Mouse (Mus musculus): ENCODE data around the gene Slc24a3. TPM values are rescaled to one million over a fixed set of nuclear protein-coding genes. Genes with fewer than 3 reads are reported as not detected.
A peak's percentile ranks its signal among the peaks of the same experiment; 100 is the strongest.

The Slc24a3 gene
- polyA plus RNA-seq, 1 experiment from 2014 or later: 6.1 TPM

DNA sequence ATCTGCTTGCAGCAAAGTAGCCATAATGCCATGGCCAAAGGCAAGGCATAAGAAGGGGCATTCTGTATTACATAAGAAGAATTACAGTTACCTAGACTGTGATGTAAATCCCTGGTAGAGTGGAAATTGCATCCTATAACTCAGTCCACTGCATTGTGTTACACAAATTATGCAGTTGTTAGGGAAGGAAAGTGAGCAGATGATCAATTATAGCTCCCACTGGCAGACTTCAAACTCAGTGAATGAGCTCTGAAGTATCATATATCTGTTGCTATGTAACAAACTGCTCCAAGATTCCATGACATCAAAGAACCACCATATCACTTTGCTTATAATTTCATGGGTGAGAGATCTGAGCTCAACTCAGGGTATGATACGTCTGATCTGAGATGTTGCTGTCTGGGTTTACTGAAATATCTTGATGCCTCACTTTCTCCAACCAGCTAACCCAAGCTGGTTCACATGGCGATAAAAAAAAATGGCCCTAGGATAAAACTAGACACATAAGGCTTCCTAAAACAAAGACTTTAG lies 387.2 kb downstream of the Slc24a3 start:
- Histone ChIP-seq H3K9me3 (no peaks in the 10 kb centered on the region), H3K4me3 (no peak overlapping the region), H3K4me1 (replicated peaks) (no peaks in the 10 kb centered on the region), H3K36me3 (no peaks in the 10 kb centered on the region), H3K27me3 (no peaks in the 10 kb centered on the region), H3K27ac (no peak overlapping the region), H3K4me2 (no peak overlapping the region), H3K9ac (no peak overlapping the region)
- 88% methylated on average over 2 of the region's 2 CpGs for WGBS
- ATAC-seq (ENCODE audit: low FRiP score): no peak

DNA sequence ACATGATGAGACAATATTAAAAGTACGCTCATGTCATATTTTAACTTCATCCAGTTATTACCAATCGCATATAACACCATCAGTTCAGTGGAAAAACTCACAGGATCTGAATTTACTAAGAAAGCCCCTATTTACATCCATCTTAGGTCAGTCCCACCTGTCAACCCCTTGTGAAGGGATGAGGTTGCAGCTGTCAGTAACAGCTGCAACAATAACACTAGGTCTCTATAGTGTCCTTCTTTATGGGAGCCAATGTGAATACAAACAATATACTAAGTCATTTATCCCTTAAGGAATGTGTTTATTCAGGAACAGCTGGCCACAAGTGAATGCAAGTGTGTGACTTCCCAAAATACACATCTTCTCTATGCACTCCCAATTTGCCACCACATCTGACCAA lies 388.2 kb downstream of the Slc24a3 start:
- H3K27ac ChIP-seq: no peak overlapping the region
- no peak overlapping the region for H3K9ac ChIP-seq
- H3K4me2 ChIP-seq: no peak overlapping the region
- WGBS: 93% methylated on average over 2 of the region's 2 CpGs
- no peak for ATAC-seq (ENCODE audit: low FRiP score)
- no peaks in the 10 kb centered on the region for H3K9me3 ChIP-seq
- no peaks in the 10 kb centered on the region for H3K4me1 ChIP-seq (replicated peaks)
- H3K36me3 ChIP-seq: no peaks in the 10 kb centered on the region
- no peaks in the 10 kb centered on the region for H3K27me3 ChIP-seq
- H3K4me3 ChIP-seq: no peak overlapping the region

DNA sequence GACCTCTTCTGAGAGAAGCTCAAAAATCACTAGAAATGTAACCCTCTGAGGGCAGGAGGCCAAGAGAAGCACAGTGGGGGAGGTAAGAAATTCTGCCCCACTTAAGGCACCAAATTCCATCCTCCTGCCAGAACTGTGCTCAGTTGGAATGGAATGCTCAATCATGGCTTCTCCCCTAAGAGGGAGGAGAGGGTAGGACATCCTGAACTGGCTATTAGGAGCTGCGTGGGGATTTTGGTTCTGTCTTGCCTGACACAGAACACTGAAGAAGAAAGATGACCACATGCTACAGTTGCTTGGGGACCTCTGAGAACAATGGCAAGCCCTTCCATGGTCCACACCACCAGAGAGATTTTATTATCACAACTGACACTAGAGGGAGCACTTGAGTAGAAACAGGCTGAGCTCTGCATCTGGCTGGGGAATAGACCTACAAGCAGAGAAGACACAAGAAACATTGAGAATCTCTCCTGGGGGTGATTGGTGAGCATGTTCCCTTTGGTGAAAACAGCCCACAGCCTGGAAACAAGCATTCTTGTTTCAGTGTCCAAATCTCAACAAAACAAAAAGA lies 389.9 kb downstream of the Slc24a3 start:
- no peak overlapping the region for H3K27ac ChIP-seq
- H3K27me3 ChIP-seq: no peaks in the 10 kb centered on the region
- H3K4me2 ChIP-seq: no peak overlapping the region
- H3K4me3 ChIP-seq: no peak overlapping the region
- 25% methylated on average over 1 of the region's 1 CpGs for WGBS
- no peak for ATAC-seq (ENCODE audit: low FRiP score)
- no peaks in the 10 kb centered on the region for H3K9me3 ChIP-seq
- no peak overlapping the region for H3K9ac ChIP-seq
- no peaks in the 10 kb centered on the region for H3K36me3 ChIP-seq
- H3K4me1 ChIP-seq (replicated peaks): no peaks in the 10 kb centered on the region

DNA sequence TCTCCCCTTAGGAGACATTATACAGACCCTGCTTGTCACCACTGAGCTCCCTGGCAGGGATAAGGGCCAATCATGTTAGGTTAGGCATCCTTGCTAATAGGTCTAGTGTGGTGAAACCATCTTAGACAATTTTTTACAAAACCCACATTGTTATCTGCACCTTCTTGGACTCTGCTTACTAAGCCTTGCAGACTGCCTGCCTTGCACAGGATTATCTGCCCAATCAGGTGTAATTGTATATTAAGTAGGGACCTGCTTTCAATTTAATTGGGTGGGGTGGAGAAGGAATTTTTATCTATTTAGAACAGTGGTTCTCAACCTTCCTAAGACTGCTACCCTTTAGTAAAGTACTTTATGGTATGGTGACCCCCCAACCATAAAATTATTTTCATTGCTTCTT lies 394.9 kb downstream of the Slc24a3 start:
- Histone ChIP-seq H3K27ac (no peak overlapping the region), H3K27me3 (no peaks in the 10 kb centered on the region), H3K36me3 (no peaks in the 10 kb centered on the region), H3K4me2 (no peak overlapping the region), H3K9ac (no peak overlapping the region), H3K9me3 (no peaks in the 10 kb centered on the region), H3K4me3 (no peak overlapping the region), H3K4me1 (replicated peaks) (no peaks in the 10 kb centered on the region)
- ATAC-seq (ENCODE audit: low FRiP score): no peak

DNA sequence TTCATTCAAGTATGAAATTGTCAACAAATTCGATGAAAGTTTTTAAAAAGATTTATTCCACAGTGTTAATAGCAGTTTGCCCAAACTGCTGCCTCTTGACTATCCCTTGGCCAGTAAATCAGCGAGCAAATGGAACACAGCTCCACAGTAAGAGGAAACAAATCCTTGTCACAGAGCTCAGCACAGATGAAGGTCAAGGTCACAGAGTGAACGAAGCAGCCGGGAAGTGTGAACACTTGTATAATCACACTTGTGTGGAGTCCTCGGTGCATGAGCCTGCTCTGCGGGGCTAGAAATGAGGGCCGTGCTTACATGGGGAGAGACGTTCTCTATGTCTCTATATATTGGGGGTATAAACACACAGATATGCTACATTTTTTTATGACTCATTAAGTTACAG lies 397.0 kb downstream of the Slc24a3 start:
- Histone ChIP-seq H3K27ac (no peak overlapping the region), H3K27me3 (no peaks in the 10 kb centered on the region), H3K9me3 (no peaks in the 10 kb centered on the region), H3K4me1 (replicated peaks) (no peaks in the 10 kb centered on the region), H3K4me3 (no peak overlapping the region), H3K36me3 (no peaks in the 10 kb centered on the region), H3K4me2 (no peak overlapping the region), H3K9ac (no peak overlapping the region)
- no peak for ATAC-seq (ENCODE audit: low FRiP score)
- 79% methylated on average over 8 of the region's 8 CpGs for WGBS

DNA sequence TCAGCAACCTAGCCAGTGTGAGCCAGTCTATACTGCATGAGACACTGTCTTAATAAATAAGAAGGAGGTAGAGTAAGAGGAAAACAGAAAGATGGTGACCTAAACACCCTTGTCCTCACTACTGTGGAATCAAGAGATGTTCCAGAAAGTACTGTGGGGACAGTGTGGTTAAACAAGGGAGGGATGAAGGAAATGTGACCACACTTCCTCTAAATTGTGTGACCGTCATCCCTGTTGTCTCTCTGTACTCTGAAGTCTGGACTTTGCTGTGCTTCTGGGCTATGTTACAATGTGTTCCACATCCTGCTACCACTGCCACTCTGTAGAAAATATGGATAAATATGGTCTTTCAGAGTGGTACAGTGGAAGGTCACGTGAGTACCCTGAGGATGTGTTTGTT lies 399.4 kb downstream of the Slc24a3 start:
- Histone ChIP-seq H3K9me3 (no peaks in the 10 kb centered on the region), H3K36me3 (no peaks in the 10 kb centered on the region), H3K27ac (no peak overlapping the region), H3K9ac (no peak overlapping the region), H3K4me3 (no peak overlapping the region), H3K4me2 (no peak overlapping the region), H3K27me3 (no peaks in the 10 kb centered on the region), H3K4me1 (replicated peaks) (no peaks in the 10 kb centered on the region)
- no peak for ATAC-seq (ENCODE audit: low FRiP score)
- WGBS: 85% methylated on average over 2 of the region's 2 CpGs

DNA sequence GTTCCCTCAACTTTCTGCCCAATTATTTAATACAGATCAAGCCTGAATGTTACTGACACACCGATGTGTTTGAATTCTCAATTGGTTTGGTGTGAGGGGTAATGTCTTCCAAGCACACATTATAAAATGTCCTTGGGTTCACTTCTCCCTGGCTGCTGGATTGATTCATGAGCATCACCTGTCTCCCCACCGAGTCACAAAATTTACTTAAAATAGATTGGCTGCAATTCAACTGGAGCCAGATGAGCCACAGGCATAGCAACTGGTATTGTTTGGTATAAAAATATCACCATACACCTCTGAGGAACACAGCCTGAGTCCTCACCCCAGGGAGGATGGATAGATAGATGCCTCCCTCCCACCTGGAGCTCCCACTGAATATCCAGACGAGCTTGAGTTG lies 404.4 kb downstream of the Slc24a3 start:
- no peak for ATAC-seq (ENCODE audit: low FRiP score)
- Histone ChIP-seq H3K27ac (no peak overlapping the region), H3K36me3 (no peaks in the 10 kb centered on the region), H3K9me3 (no peaks in the 10 kb centered on the region), H3K4me3 (no peak overlapping the region), H3K9ac (no peak overlapping the region), H3K27me3 (no peaks in the 10 kb centered on the region), H3K4me1 (replicated peaks) (no peaks in the 10 kb centered on the region), H3K4me2 (no peak overlapping the region)
- WGBS: 72% methylated on average over 3 of the region's 3 CpGs

DNA sequence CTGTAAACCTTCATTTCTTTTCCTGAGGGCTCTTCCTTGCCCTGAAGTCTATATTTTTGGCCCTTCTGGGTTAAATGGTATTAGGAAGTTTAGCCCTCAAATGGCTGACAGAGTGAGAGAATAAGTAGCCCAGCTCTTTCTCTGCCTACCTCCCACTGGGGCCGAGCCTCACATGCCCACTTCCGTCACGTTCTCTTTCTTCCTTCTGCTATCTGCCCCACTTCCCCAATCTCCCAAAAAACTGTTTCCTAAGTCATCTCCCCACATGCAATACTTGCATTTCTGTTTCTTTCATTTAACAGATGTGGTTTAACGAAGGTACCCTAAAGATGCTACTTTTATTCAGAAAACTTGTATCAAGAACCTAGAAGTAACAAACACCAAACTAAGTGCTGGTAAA lies 406.6 kb downstream of the Slc24a3 start:
- no peaks in the 10 kb centered on the region for H3K9me3 ChIP-seq
- no peaks in the 10 kb centered on the region for H3K27me3 ChIP-seq
- H3K9ac ChIP-seq: no peak overlapping the region
- 0 out of 2 replicates have a peak, but pooled peaks cover 4% of the 10 kb centered on the region for H3K4me1 ChIP-seq (replicated peaks)
- WGBS: 93% methylated on average over 4 of the region's 4 CpGs
- no peak overlapping the region for H3K27ac ChIP-seq
- ATAC-seq (ENCODE audit: low FRiP score): no peak
- no peak overlapping the region for H3K4me2 ChIP-seq
- H3K4me3 ChIP-seq: no peak overlapping the region
- no peaks in the 10 kb centered on the region for H3K36me3 ChIP-seq

DNA sequence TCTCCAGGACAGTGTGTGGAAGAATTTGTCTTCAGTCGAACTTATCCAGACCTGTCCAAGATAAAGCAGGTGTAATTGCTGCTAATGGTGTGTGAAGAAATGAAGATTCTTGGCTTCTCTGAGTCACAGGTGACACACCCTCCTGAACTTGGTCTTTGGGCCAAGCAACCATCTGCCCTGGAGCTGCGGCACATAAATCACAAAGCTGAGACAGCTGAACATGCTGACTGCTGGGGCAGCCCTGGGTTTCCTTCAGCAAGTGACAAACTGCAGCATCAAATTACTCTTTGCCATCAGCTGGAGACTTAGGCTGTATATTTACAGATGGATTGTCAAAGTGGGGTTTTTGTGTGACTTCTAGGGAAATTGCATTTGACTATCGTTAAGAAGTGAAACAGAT lies 415.5 kb downstream of the Slc24a3 start:
- ATAC-seq (ENCODE audit: low FRiP score): no peak
- Histone ChIP-seq H3K4me1 (replicated peaks) (no peaks in the 10 kb centered on the region), H3K36me3 (no peaks in the 10 kb centered on the region), H3K4me2 (no peak overlapping the region), H3K9ac (no peak overlapping the region), H3K27me3 (no peaks in the 10 kb centered on the region), H3K9me3 (no peaks in the 10 kb centered on the region), H3K4me3 (no peak overlapping the region), H3K27ac (no peak overlapping the region)
- WGBS: 84% methylated on average over 3 of the region's 3 CpGs

DNA sequence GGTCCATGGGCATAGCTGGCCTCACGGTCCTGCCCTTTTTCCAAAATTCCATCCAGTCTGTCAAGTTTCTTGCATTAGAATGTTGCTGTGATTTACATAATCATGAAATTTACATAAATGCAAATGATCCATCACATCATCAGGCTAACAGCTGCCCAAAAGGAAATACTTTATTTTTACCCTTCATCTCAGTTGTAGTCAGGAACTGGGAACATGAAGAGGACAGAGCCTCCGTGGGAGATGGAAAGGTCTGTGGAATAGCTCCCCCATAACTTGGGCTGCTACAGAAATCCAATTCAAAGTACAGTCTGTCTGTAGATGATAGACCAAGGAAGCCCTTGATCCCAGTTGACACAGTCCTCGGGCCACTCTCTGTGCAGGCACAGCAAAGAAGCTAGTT lies 417.9 kb downstream of the Slc24a3 start:
- 77% methylated on average over 3 of the region's 3 CpGs for WGBS
- H3K27me3 ChIP-seq: no peaks in the 10 kb centered on the region
- no peak overlapping the region for H3K4me2 ChIP-seq
- H3K9ac ChIP-seq: no peak overlapping the region
- no peak overlapping the region for H3K4me3 ChIP-seq
- H3K9me3 ChIP-seq: no peaks in the 10 kb centered on the region
- no peaks in the 10 kb centered on the region for H3K4me1 ChIP-seq (replicated peaks)
- H3K27ac ChIP-seq: no peak overlapping the region
- ATAC-seq (ENCODE audit: low FRiP score): no peak
- H3K36me3 ChIP-seq: no peaks in the 10 kb centered on the region

DNA sequence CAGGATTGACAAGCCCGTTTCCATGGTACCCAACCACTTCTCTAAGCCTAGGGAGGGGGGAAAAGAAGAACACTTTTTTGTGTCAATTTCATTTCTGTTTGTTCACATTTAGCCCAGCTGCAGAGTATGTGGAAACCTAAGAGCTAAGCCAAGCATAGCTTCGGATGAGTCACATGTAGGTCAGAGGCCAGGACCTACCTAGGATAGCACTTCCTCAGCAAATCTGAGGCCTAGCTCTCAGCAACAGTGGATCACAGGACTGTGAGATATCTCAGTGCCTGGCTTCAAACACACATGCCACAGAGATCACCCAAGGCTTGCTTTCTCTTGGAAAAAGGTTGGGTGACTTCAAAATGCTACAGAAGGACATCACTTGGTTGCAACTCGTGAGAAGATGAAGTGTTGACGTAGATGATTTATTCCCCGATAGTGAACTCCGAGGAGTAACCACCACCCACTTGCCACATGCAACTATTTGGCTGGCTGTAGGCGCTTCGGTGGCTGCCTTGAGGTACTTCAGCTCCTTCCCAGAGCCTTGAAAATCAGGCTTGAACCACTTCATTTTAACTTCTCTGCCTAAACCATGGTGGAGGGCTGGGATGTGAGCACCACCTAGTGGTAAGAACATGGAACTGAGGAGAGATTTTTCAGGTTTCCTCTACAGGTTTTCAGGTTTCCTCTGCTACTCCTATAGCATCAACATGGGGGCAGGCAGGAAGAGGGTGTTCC lies 420.6 kb downstream of the Slc24a3 start:
- ATAC-seq (ENCODE audit: low FRiP score): peak; percentile 91
- 74% methylated on average over 8 of the region's 8 CpGs for WGBS

DNA sequence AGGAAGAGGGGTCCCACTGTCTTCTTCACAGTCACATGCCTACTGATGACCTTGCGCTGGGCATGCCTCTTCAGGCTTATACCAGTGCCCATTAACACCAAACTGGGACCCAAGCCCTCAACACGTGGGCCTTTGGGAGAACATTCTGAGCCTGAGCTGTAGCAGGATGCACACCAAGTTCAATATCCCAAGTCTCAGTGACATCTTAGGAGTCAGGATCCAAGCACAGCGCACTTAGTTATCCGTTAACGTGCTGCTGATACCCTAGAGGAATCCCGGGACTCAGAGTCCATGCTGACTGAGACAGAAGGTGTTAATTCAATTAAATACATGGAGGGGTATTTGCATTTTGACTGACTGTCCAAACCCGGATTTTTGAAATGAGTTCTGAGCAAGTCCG lies 424.3 kb downstream of the Slc24a3 start:
- no peak for ATAC-seq (ENCODE audit: low FRiP score)
- H3K4me2 ChIP-seq: no peak overlapping the region
- no peak overlapping the region for H3K4me3 ChIP-seq
- H3K9me3 ChIP-seq: no peaks in the 10 kb centered on the region
- 88% methylated on average over 8 of the region's 8 CpGs for WGBS
- H3K27me3 ChIP-seq: no peaks in the 10 kb centered on the region
- H3K27ac ChIP-seq: no peak overlapping the region
- no peak overlapping the region for H3K9ac ChIP-seq
- no peaks in the 10 kb centered on the region for H3K4me1 ChIP-seq (replicated peaks)
- no peaks in the 10 kb centered on the region for H3K36me3 ChIP-seq

More for the DNA sequence above, 420.6 kb downstream of the Slc24a3 start:
- Histone ChIP-seq H3K9ac (no peak overlapping the region), H3K27me3 (no peaks in the 10 kb centered on the region), H3K4me1 (replicated peaks) (no peaks in the 10 kb centered on the region), H3K27ac (no peak overlapping the region), H3K4me3 (no peak overlapping the region), H3K9me3 (no peaks in the 10 kb centered on the region), H3K36me3 (no peaks in the 10 kb centered on the region), H3K4me2 (no peak overlapping the region)
